Mouse (Mus musculus): Measurements from ENCODE around the gene Rbm44.

The Rbm44 gene

GRCm38 (mm10) chr1:91209343-91209742 lies 64.5 kb downstream of the Rbm44 start:
- in situ Hi-C loops (cut with MseI, MboI) = no loop called here

GRCm38 (mm10) chr1:91209785-91210184 lies 64.9 kb downstream of the Rbm44 start:
- in situ Hi-C loops (cut with MseI, MboI) = no loop called here

GRCm38 (mm10) chr1:91211099-91211498 lies 66.2 kb downstream of the Rbm44 start:
- in situ Hi-C loops (cut with MseI, MboI) = no loop called here

- in situ Hi-C loops (cut with MseI, MboI) = no loop called here
Measured at GRCm38 (mm10) chr1:91211591-91212008, 66.7 kb downstream of the Rbm44 start.

- in situ Hi-C loops (cut with MseI, MboI) = no loop called here
Measured at GRCm38 (mm10) chr1:91215264-91215663, 70.4 kb downstream of the Rbm44 start.

GRCm38 (mm10) chr1:91215981-91216380 lies 71.1 kb downstream of the Rbm44 start:
- in situ Hi-C loops (cut with MseI, MboI) = no loop called here

GRCm38 (mm10) chr1:91216504-91217267 lies 71.8 kb downstream of the Rbm44 start:
- in situ Hi-C loops (cut with MseI, MboI) = no loop called here

- in situ Hi-C loops (cut with MseI, MboI) = no loop called here
Measured at GRCm38 (mm10) chr1:91219641-91220321, 74.9 kb downstream of the Rbm44 start.

GRCm38 (mm10) chr1:91220322-91220672 lies 75.4 kb downstream of the Rbm44 start:
- in situ Hi-C loops (cut with MseI, MboI) = no loop called here

Measured in mouse trophoblast stem cell (cell line).